Mouse (Mus musculus) lung, postnatal 0 days (tissue): ENCODE results near the gene Anxa6.

ENCODE experiments used
- CTCF ChIP-seq: IDR thresholded peaks from 2 replicates; pipeline ENCODE4 v1.5.1; 2016; ENCODE audit warnings: antibody characterized with exemption, mild to moderate bottlenecking
- EP300 ChIP-seq: IDR thresholded peaks from 2 replicates; pipeline ENCODE4 v1.6.1; 2016; ENCODE audit warnings: antibody characterized with exemption, mild to moderate bottlenecking, control low read depth

- TF ChIP-seq EP300 (no peak), CTCF (no peak)
Observed at GRCm38 (mm10) chr11:54961164-54961850, 71.9 kb downstream of the Anxa6 start.
